Mouse (Mus musculus) thymus, postnatal 4 days (tissue): ENCODE measurements around the gene Cstf2.

Source experiments
- DNase-seq: peaks from one replicate; pipeline ENCODE4 v3.0.0; 2021

Gene Cstf2

DNA sequence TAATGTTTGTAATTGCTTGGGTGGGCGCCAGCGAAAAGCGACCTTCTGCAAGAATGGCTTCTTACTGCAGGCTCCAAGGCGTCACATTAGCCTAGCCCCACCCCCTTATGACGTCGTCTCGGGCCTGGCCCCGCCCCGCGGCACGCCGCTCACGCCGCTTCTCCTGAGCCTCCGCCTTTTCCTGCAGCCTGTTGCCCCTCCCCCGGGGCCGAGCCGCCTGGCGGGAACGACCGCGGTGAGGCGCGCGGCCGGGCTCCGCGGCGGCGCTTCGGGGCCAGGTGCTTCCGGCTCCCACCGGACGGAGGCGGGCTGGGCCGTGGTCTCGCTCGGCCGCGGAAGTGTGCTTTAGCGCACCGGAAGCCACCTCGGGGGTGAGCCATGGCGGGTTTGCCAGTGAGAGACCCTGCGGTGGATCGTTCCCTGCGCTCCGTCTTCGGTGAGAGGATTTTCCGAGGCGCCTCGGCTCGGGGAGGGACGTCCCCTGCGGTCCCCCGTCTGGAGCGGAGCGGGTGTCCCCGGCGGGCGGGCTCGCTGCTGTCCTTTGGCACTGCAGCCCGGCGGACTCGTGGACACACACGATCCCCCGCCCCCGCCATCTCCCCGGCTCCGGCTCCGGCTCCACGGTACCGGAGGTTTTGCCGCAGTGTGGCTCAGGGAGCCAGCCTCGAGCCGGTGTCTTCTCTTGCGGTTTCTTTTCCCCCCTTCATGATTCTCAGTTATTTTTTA lies at the start of gene Cstf2:
Gene Cstf2 (plus strand): TSS at position 201 of the 726 bp plus-strand sequence.
- peak; percentile 95 for DNase-seq

GRCm38 (mm10) chrX:134019005-134019404 lies 40.0 kb upstream of the Cstf2 start:
- DNase-seq = peak; percentile 65

DNA sequence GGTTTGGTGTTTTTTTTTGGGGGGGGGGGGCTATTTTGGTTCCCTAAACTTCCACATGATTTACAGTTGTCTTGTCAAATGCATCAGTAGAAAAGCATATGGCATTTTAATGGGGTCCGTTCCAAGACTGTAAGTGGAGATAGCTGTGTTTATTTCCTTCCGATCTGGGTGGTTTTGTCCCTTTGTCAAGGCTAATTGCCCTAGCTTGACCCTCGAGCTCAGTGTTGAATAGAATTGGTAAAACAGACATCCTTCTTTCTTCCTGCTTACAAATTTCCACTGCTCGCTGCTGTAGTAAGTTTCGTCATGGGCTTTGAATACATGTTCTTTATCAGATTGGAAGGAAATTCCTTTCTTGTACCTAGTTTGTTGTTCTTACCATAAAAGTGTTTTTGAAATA lies 38.3 kb upstream of the Cstf2 start:
- no peak for DNase-seq

GRCm38 (mm10) chrX:134048994-134049393 lies 10.0 kb upstream of the Cstf2 start:
- no peak for DNase-seq

DNA sequence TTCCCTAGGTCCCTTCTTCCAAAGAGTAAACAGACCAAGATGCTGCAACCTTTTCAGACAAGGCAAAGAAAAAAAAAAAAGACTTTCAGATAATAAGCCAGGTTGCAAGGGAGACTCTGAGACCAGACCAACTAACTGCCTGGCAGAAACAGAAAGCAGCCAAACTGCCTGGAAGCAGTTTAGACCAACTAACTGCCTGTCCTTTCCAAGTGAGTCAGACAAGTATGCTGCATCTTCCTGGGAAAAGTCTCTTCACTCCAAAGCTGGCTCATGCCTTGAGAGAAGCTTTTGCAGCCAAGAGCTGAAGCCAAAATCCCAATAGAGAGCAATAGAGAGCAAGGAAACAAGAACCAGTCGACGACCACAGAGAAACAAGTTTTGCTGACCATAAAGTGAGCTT lies 2.1 kb upstream of the Cstf2 start:
- no peak for DNase-seq

DNA sequence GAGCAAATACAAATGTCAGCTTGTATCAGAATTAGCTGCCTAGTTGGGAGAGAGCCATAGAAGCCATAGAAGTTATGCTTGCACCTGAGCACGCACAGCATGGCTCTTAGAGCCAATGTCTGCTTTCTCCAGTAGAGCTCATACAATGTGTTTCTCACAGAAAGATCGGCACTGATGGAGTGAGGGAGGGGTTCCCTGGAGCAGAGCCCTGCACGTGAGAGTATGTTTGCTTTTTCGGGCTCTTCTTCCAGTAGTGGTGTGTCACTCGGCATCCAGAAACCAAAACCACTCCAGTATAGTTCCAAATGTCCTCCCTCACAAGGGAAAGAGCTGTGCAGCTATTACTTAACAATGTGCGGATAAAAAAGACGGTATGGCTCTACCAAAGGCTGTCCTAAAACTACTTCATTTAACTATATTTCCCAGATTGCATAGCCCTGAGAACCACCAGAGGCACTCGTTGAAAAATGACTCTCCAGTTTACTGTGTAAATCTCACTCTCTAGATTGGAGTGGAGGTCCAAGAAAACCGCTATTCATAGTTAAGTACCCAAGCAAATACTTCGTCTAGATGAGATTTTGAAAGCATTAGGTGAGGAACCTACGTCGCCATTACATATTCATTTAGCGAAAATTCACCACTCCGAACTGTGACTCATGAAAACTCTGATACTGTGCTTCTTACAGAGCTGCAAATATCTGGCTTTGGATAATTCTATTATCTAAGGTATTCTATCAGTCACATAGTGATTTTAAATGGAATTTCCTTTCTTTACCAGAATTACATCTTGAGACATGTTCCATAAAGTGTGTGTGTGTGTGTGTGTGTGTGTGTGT lies 729 bp upstream of the Cstf2 start:
- DNase-seq = no peak

- DNase-seq = no peak
Measured at GRCm38 (mm10) chrX:134059764-134060163, 777 bp downstream of the Cstf2 start.

DNA sequence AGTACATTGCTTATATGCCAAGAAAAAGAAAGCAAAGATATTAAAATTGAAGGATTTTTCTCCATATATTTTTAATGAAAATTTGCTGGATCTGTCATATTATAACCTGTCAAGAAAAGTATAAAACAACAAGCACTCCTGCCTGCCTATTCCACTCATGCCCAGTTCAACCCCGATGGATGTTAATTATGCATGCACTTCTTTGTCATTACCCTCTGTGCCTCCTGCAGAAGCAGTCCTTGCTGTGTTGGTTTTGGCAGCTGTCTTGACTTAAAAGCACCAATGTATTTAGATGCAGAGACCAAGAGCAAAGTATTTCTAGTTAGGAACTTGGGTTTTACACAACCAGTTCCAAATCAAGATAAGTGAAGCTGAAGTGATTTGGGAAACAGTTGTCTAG lies 26.5 kb downstream of the Cstf2 start:
- DNase-seq = no peak

GRCm38 (mm10) chrX:134102641-134103040 lies 43.7 kb downstream of the Cstf2 start:
- DNase-seq = no peak

DNA sequence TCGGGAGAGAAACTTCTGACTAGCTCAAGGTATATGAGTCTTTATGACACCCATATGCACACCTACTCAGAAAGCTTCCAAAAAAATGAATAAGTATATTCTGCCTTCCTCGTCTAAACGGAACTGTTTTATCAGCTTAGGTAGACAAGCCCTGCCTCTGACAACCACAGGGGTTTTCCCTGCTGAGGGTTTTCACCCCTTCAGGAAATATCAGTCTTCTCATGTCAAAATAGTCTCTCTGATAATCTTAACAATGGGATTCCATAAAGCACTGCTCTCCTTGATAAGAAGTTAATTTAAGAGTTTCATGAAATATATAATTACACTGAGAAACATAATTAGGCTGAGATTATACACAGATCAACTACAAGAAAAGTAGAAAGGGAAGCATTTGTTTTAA lies 52.8 kb downstream of the Cstf2 start:
- no peak for DNase-seq

DNA sequence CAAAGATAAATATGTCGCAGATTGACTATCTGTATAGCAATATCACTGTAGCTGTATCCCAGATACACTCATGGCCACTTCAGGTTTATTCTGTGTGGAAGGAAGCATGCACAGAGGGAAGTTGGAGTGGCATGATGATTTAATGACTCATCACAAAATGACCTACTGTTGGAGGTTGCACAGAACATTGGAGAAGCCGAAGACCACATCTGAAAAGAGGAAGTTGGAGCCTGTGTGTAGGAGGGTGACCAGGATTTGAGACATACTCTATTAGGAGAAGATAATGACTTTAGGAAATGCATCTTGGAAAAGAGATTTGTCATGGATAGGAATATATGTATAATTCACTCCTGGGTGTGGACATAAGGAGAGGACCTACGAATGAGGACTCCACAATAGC lies 57.4 kb downstream of the Cstf2 start:
- no peak for DNase-seq

GRCm38 (mm10) chrX:134128549-134128948 lies 69.6 kb downstream of the Cstf2 start:
- no peak for DNase-seq

- peak; percentile 10 for DNase-seq
Measured at GRCm38 (mm10) chrX:134132295-134132694, 73.3 kb downstream of the Cstf2 start.

- DNase-seq = peak; percentile 57
Measured at GRCm38 (mm10) chrX:134133821-134134220, 74.8 kb downstream of the Cstf2 start.
